Mouse (Mus musculus) brain, embryonic 14.5 days (tissue): ENCODE data around the gene Rbm33.

Experiments used
- CTCF ChIP-seq: fragments of 200-500 bp; IDR thresholded peaks from 2 replicates; pipeline ENCODE4 v1.5.1; 2012; ENCODE audit warnings: inconsistent platforms, mild to moderate bottlenecking, moderate library complexity, borderline replicate concordance; ENCODE audit not compliant: insufficient read depth, insufficient read length; ENCODE audit errors: extremely low read depth
- POLR2A ChIP-seq: fragments of 200-500 bp; IDR thresholded peaks from 2 replicates; pipeline ENCODE4 v1.6.1; 2012; ENCODE audit warnings: mild to moderate bottlenecking, inconsistent platforms, borderline replicate concordance; ENCODE audit not compliant: poor library complexity, insufficient read depth, insufficient read length, severe bottlenecking; ENCODE audit errors: extremely low read depth

DNA sequence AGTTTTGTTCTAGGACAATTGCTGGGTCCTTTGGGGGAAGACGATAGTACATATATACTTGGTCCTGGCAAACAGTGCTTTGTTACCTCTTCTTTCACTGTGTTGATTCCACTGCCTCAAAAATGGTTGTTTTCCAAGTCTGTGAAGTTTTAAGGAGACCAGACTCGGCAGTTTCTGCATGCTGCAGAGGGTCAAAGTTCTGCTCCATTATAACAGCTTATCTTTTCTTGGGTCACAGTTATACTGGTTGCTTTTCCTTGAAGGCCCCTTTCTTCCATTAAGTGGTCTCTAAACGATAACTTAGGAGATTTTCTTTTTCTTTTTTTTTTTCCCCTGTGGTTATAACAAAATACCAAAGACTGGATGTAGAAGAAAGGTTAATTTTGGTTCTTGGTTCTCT lies 89.7 kb downstream of the Rbm33 start:
- TF ChIP-seq CTCF (no peak), POLR2A (no peak)
